Mouse (Mus musculus): ENCODE data around the gene Adora2a.
"Not testable (repeated sequence)": the region's sequence is repeated elsewhere in the genome, so short reads cannot be mapped to it uniquely, and the experiment has no call there.

Adora2a gene

GRCm38 (mm10) chr10:75352541-75352940 is 35.9 kb downstream of the Adora2a start:
- no peak for DNase-seq

GRCm38 (mm10) chr10:75353838-75354241 is 37.2 kb downstream of the Adora2a start:
- DNase-seq: not testable (repeated sequence)

GRCm38 (mm10) chr10:75355341-75355740 is 38.7 kb downstream of the Adora2a start:
- no peak for DNase-seq

DNA sequence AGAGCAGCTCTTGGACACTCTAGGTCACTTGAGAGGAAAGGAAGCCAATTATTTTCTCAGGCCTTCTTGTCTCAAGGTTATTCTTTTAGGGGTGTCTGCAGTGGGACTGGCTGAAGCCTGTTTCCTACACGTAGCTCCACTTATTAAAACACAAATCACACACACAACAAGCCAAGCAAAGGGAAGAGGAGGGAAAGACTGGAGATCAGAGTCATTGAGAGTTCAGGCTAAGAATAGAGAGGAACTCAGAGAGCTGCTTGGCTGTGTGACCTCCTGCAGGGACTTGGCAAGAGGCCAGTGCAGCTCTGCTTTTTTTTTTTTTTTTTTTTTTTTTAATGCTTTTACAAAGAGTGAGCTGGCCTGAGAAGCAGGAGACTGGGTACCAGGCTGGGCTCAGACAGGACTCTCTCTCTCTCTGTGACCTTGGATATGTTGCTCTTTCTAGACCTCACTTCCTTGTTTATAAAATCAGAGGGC is 47.6 kb downstream of the Adora2a start:
- peak; percentile 43 to 58 for DNase-seq

DNA sequence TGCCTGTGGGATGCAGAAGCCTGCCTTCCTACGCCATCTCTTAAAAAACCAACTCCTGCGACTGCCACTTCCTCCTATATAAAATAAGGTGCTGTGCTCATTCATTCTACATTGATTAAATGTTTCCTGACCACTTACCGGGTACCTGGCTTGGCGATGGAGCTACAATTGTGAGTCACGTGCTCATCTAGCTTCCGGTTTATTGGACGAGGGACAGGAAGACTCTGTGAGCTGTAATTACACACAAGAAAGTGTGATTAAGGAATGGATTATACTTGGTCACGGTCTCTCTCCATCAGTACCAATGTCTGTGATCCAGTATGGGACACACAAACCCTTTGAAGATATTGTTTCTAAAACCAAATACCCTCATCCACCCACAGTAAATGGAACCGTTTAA is 48.1 kb downstream of the Adora2a start:
- DNase-seq: no peak

DNA sequence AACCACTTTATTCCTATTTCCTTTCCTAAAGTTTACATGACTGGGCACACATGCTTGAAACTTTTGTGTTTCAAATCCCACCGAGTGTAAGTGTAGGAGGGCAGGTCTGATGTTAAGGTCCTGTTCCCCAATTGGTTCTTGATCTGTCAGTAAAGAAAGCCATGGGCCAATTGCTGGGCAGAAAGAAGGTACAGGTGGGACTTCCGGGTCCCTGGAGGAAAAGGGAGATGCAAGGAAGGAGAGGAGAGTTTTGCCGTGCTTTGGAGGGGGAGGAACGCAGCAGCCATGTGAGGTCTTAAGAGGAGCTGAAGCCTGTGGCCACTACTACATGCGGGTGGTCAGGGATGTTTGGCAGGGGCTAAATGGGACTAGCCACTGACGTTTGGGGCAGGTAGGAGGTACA is 48.6 kb downstream of the Adora2a start:
- no peak for DNase-seq

GRCm38 (mm10) chr10:75373655-75374351 is 57.1 kb downstream of the Adora2a start:
- not testable (repeated sequence) for DNase-seq

- DNase-seq: no peak
Measured at GRCm38 (mm10) chr10:75378688-75379087, 62.0 kb downstream of the Adora2a start.
